Mouse (Mus musculus): ENCODE results near the gene Pea15a.
"Not testable (repeated sequence)": the region's sequence is repeated elsewhere in the genome, so short reads cannot be mapped to it uniquely, and the experiment has no call there.

Gene Pea15a

GRCm38 (mm10) chr1:172206141-172206917 is at the start of gene Pea15a:
Pea15a (minus strand) TSS chr1:172206804.
- peak; percentile 83 for DNase-seq (ENCODE audit: extremely low read depth, insufficient read length, low spot score)

- DNase-seq (ENCODE audit: extremely low read depth, insufficient read length, low spot score): no peak
Measured at GRCm38 (mm10) chr1:172247679-172248078, 41.1 kb upstream of the Pea15a start.

- no peak for DNase-seq (ENCODE audit: extremely low read depth, insufficient read length, low spot score)
Measured at GRCm38 (mm10) chr1:172247216-172247615, 40.6 kb upstream of the Pea15a start.

- not testable (repeated sequence) for DNase-seq (ENCODE audit: extremely low read depth, insufficient read length, low spot score)
Measured at GRCm38 (mm10) chr1:172244645-172245044, 38.0 kb upstream of the Pea15a start.

- DNase-seq (ENCODE audit: extremely low read depth, insufficient read length, low spot score): no peak
Measured at GRCm38 (mm10) chr1:172243547-172244205, 37.1 kb upstream of the Pea15a start.

- DNase-seq (ENCODE audit: extremely low read depth, insufficient read length, low spot score): peak; percentile 72
Measured at GRCm38 (mm10) chr1:172242401-172242800, 35.8 kb upstream of the Pea15a start.

GRCm38 (mm10) chr1:172240945-172241708 is 34.5 kb upstream of the Pea15a start:
- no peak for DNase-seq (ENCODE audit: extremely low read depth, insufficient read length, low spot score)

GRCm38 (mm10) chr1:172229215-172229614 is 22.6 kb upstream of the Pea15a start:
- DNase-seq (ENCODE audit: extremely low read depth, insufficient read length, low spot score): no peak

GRCm38 (mm10) chr1:172228209-172228608 is 21.6 kb upstream of the Pea15a start:
- DNase-seq (ENCODE audit: extremely low read depth, insufficient read length, low spot score): no peak

- no peak for DNase-seq (ENCODE audit: extremely low read depth, insufficient read length, low spot score)
Measured at GRCm38 (mm10) chr1:172221297-172222063, 14.9 kb upstream of the Pea15a start.

- peak; percentile 45 for DNase-seq (ENCODE audit: extremely low read depth, insufficient read length, low spot score)
Measured at GRCm38 (mm10) chr1:172220414-172220813, 13.8 kb upstream of the Pea15a start.

GRCm38 (mm10) chr1:172219451-172220406 is 13.1 kb upstream of the Pea15a start, which contains the start of gene Casq1:
Casq1 (minus strand) TSS chr1:172219868.
- no peak for DNase-seq (ENCODE audit: extremely low read depth, insufficient read length, low spot score)

- DNase-seq (ENCODE audit: extremely low read depth, insufficient read length, low spot score): no peak
Measured at GRCm38 (mm10) chr1:172218164-172218910, 11.7 kb upstream of the Pea15a start.

- DNase-seq (ENCODE audit: extremely low read depth, insufficient read length, low spot score): peak; percentile 80
Measured at GRCm38 (mm10) chr1:172217148-172217547, 10.5 kb upstream of the Pea15a start.

- no peak for DNase-seq (ENCODE audit: extremely low read depth, insufficient read length, low spot score)
Measured at GRCm38 (mm10) chr1:172214748-172215147, 8.1 kb upstream of the Pea15a start.

- DNase-seq (ENCODE audit: extremely low read depth, insufficient read length, low spot score): no peak
Measured at GRCm38 (mm10) chr1:172213771-172214170, 7.2 kb upstream of the Pea15a start.

- no peak for DNase-seq (ENCODE audit: extremely low read depth, insufficient read length, low spot score)
Measured at GRCm38 (mm10) chr1:172212776-172213175, 6.2 kb upstream of the Pea15a start.

- DNase-seq (ENCODE audit: extremely low read depth, insufficient read length, low spot score): no peak
Measured at GRCm38 (mm10) chr1:172207111-172207584, 544 bp upstream of the Pea15a start.

GRCm38 (mm10) chr1:172205741-172206087 is 890 bp downstream of the Pea15a start:
- no peak for DNase-seq (ENCODE audit: extremely low read depth, insufficient read length, low spot score)

Measured in 3134 (cell line).